Mouse (Mus musculus) gastrocnemius, postnatal 25 days (tissue): ENCODE measurements around the gene Zdhhc22. TPM values are rescaled to one million over a fixed set of nuclear protein-coding genes. Genes with fewer than 3 reads are reported as not detected.

Experiments used
- DNase-seq: peaks from one replicate; pipeline ENCODE4 v3.0.0; 2022
- microRNA-seq, 2 experiments: library from miRNA; unstranded; fragments of <30 nt; microRNA quantifications; one replicate each; pipeline ENCODE4 v1.2.0; 2021; ENCODE audit warnings: borderline replicate concordance in 2 of 2
- total RNA-seq, 2 experiments: library from RNA; stranded (reverse); gene quantifications; 1 replicate in 1 of 2; 2 replicates in 1 of 2; pipeline ENCODE4 v1.2.3; 2021

Gene Zdhhc22
- total RNA-seq, 2 experiments from 2014 or later: not detected

- peak; percentile 49 for DNase-seq
These were observed 54.4 kb downstream of the Zdhhc22 start for GRCm38 (mm10) chr12:86935692-86936282.

- no peak for DNase-seq
These were observed 55.5 kb downstream of the Zdhhc22 start for GRCm38 (mm10) chr12:86934748-86935147.

GRCm38 (mm10) chr12:86932575-86932952, 57.7 kb downstream of the Zdhhc22 start:
- DNase-seq: peak; percentile 86

GRCm38 (mm10) chr12:86931919-86932574, 58.2 kb downstream of the Zdhhc22 start:
- peak; percentile 95 for DNase-seq

- DNase-seq: peak; percentile 46
These were observed 59.1 kb downstream of the Zdhhc22 start for GRCm38 (mm10) chr12:86930934-86931729.

Small RNAs within 50 kb of the gene (microRNA-seq; reads per million reads assigned to microRNA genes)
- gene Gm25847: 0 reads per million in 2 experiments

Other genes starting within 250 kb of the Zdhhc22 start
- gene Irf2bpl, start 105.6 kb downstream of the Zdhhc22 start, total RNA-seq: 10 to 100 TPM; 22.0 to 24.0 TPM
- gene Cipc, start 43.4 kb downstream of the Zdhhc22 start, total RNA-seq: 10 to 100 TPM; 22.7 to 32.3 TPM
- not detected for gene Tmem63c, start 30.9 kb upstream of the Zdhhc22 start, total RNA-seq
- gene Ngb, start 112.1 kb upstream of the Zdhhc22 start, total RNA-seq: under 1 TPM; 0.23 to 0.29 TPM
- gene Gstz1, start 156.7 kb upstream of the Zdhhc22 start, total RNA-seq: 10 to 100 TPM; 31.4 to 40.5 TPM
- gene Pomt2, start 157.5 kb upstream of the Zdhhc22 start, total RNA-seq: 1 to 10 TPM; 4.7 to 5.0 TPM
- not detected for gene Samd15, start 209.3 kb upstream of the Zdhhc22 start, total RNA-seq
- gene Tmed8, start 210.0 kb upstream of the Zdhhc22 start, total RNA-seq: 1 to 10 TPM; 1.6 to 1.8 TPM
- under 1 TPM; 0.23 to 0.32 TPM for gene Noxred1, start 248.3 kb upstream of the Zdhhc22 start, total RNA-seq